Comparison of ENCODE assay signal across 14 mouse cellular contexts in the genomic region with DNA sequence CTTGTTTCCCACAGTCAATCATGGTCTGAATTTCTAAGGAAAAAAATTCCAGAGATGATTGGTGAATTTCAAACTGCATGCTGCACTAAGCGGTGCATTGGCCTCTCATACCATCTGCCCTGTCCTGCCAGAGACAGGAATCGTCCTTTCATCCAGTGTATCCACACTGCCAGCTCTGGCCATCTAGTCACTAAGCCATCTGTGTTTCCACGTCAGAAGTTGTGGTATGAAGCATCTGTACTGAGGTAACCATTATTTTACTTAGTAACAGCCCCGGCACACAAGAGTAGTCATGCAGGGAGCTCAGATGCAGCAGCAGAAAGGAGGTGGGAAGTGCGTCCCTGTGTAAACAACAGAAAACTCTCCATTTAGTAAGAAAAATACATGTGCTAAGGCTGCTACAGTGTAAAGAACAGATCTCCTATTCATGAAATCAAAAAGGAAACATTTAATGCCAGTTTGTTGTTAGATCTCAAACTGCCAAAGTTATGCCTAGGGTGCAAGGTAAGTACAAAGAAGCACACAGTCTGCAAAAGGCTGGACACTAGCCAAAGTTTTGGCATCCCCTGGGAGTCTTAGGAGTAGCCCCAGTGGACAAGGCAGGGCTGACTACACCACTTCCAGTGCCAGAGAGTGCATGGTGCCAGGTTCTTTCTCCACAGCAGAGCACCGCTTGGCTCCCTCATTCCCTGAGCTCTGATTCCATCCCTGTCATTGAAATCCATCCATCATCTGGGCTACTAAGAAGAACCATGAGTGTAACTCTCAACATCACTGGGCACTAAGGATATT. TPM values are rescaled to one million over a fixed set of nuclear protein-coding genes. Genes with fewer than 3 reads are reported as not detected.
DNase-seq lines count a peak whose midpoint lies in the region; ATAC-seq and TF ChIP-seq lines count a peak whose summit lies in the region.
"Had no signal": no experiment of that assay in that cellular context is flagged by ENCODE, and none has a peak within 500 bp of the region (broad histone marks: within the 10 kb centered on the region; RNA-seq: fewer than 3 reads in every experiment).

No protein-coding gene starts in this region.

- 46% methylated on average over 6 of the region's 6 CpGs for WGBS in lung, postnatal 0 days

- 0 out of 2 replicates have a peak, but pooled peaks have one; percentile 27 for ATAC-seq in frontal cortex, adult (ENCODE audit: low TSS enrichment)
- no peak for ATAC-seq in lung, postnatal 0 days

- no peak overlapping the region for H3K4me3 ChIP-seq in left cerebral cortex, adult 2 months
- no peak overlapping the region for H3K4me3 ChIP-seq in lung, postnatal 0 days (ENCODE audit: low read depth, low read length)
- H3K4me3 ChIP-seq: heart, embryonic 15.5 days; myocyte had no signal

- no peaks in the 10 kb centered on the region for H3K36me3 ChIP-seq in lung, postnatal 0 days (ENCODE audit: insufficient read depth, low read length)
- H3K36me3 ChIP-seq: heart, embryonic 15.5 days had no signal

- H3K27me3 ChIP-seq in lung, postnatal 0 days (replicated peaks; ENCODE audit: insufficient read depth, low read length): no peaks in the 10 kb centered on the region
- H3K27me3 ChIP-seq: heart, embryonic 15.5 days had no signal

- intact Hi-C loops in left cerebral cortex, postnatal 4 days (cut with DNase I): no loop called here
- intact Hi-C loops in left cerebral cortex, adult 2 months (cut with DNase I): no loop called here

- no peak overlapping the region for H3K27ac ChIP-seq in left cerebral cortex, adult 2 months
- H3K27ac ChIP-seq in lung, postnatal 0 days (ENCODE audit: low read length): no peak overlapping the region
- H3K27ac ChIP-seq: heart, embryonic 15.5 days; macrophage had no signal

- no peak overlapping the region for H3K9ac ChIP-seq in lung, postnatal 0 days (replicated peaks; ENCODE audit: low read depth)
- H3K9ac ChIP-seq: heart, embryonic 15.5 days had no signal

- H3K9me3 ChIP-seq in lung, postnatal 0 days (ENCODE audit: low read length): no peaks in the 10 kb centered on the region
- H3K9me3 ChIP-seq: heart, embryonic 15.5 days had no signal

- DNase-seq in frontal cortex, postnatal 25 days (ENCODE audit: low spot score in 2 of 2): no peak
- peak; percentile 81 for DNase-seq in left cerebral cortex, postnatal 4 days
- DNase-seq in left cerebral cortex, adult 2 months (ENCODE audit: extremely low spot score in 1 of 2, low spot score in 2 of 2): no peak
- peak; percentile 33 for DNase-seq in adrenal gland, postnatal 25 days
- peak; percentile 13 for DNase-seq in kidney, postnatal 14 days
- no peak for DNase-seq in lung, postnatal 0 days (ENCODE audit: low spot score)
- DNase-seq: gastrocnemius, postnatal 36 days; layer of hippocampus, postnatal 36 days; spleen, adult 18-20 months had no signal

- no peak overlapping the region for H3K4me2 ChIP-seq in lung, postnatal 0 days (replicated peaks; ENCODE audit: low read depth, low read length)
- H3K4me2 ChIP-seq: heart, embryonic 15.5 days; liver, embryonic 11.5 days had no signal

- no peak for TF ChIP-seq CTCF in left cerebral cortex, adult 2 months (IDR thresholded peaks at IDR 0.05)
- TF ChIP-seq CTCF in lung, postnatal 0 days (IDR thresholded peaks at IDR 0.05): no peak

- H3K4me1 ChIP-seq in lung, postnatal 0 days (ENCODE audit: insufficient read depth, low read depth, low read length): no peaks in the 10 kb centered on the region
- H3K4me1 ChIP-seq: heart, embryonic 15.5 days had no signal

- no peak for TF ChIP-seq EP300 in lung, postnatal 0 days (IDR thresholded peaks at IDR 0.05)

RNA-seq across cellular contexts. Expression of a gene that starts 14.3 kb away (rescaled TPM):
- 10 to 100 TPM; 26.4 to 34.3 TPM for total RNA-seq in left cerebral cortex, postnatal 4 days (2021)
- 10 to 100 TPM; 60.6 to 62.7 TPM for total RNA-seq in left cerebral cortex, adult 2 months (2021)
- 0.33 and 0.70 TPM in 2 replicates for total RNA-seq in adrenal gland, postnatal 25 days (2021)
- 0.07 and 0.25 TPM in 2 replicates for polyA plus RNA-seq in lung, postnatal 0 days (2015; fragmentation: Nextera tagmentation; extraction: Ambion mirVana)
- total RNA-seq: gastrocnemius, postnatal 36 days had no signal
- polyA plus RNA-seq: macrophage had no signal

Comparison
In these comparisons a context has a peak if more than half of its experiments do, and no peak if none do; other contexts are left out.
1. DNase-seq: peak in left cerebral cortex, postnatal 4 days (single experiment), adrenal gland, postnatal 25 days (single experiment) and kidney, postnatal 14 days (single experiment); none in frontal cortex, postnatal 25 days (0 of 2), left cerebral cortex, adult 2 months (0 of 2) and lung, postnatal 0 days (single experiment).
2. RNA of a gene that starts 14.3 kb away (total RNA-seq): 60.6 to 62.7 TPM in left cerebral cortex, adult 2 months and 26.4 to 34.3 TPM in left cerebral cortex, postnatal 4 days; 0.33 to 0.70 TPM in adrenal gland, postnatal 25 days; every median in the first group is over 10 times any median in the second.